Mouse (Mus musculus) kidney, adult 8-10 months (tissue): Measurements from ENCODE around the gene Ssxb6.
"Not testable (repeated sequence)": the region's sequence is repeated elsewhere in the genome, so short reads cannot be mapped to it uniquely, and the experiment has no call there.

Experiments used
- DNase-seq, 2 experiments: peaks; one replicate each; pipeline ENCODE4 v3.0.0; 2022

Gene Ssxb6

DNA sequence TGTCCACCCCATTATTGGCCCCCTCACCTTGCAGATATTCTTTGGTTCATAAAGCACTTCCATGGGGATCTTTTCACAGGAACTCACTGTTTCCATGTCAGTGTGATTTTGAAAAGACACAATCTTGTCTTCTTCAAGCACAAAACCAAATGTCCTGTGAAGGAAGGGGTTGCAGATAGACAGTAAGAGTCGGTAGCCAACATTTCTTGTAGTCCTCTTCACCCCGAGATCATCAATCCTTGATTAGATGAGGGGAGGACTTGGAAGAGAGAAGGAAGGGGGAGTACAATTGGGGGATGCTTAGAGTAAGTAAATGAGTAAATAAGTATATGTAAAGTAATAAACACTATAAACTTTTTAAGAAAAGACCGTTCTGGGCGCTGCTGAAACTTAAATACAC, at the start of gene Ssxb6:
TSS of gene Ssxb6 (minus strand) at position 101 of the 400 bp plus-strand sequence.
- not testable (repeated sequence) for DNase-seq

DNA sequence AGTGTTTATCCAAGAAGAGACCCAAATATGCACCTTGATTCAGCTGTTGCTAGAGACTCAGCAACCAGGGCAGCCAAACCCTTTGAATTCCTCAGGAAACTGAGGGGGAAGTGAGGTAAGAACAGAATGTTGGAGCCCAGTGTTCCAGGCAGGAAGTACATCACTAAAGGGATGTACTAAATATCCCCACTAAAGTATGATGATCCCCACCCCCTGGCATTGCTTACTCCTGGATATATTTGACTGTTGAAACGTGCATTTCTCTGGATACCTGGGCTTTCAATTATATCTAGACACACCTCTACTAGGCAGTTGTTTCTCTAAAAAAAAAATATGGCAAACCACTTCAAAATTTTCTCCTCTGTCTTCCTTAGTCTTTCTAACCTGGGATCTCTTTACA, 43.7 kb upstream of the Ssxb6 start, which contains the start of gene Ssxb3:
TSS of gene Ssxb3 (minus strand) at position 101 of the 400 bp plus-strand sequence.
- DNase-seq = not testable (repeated sequence)

DNA sequence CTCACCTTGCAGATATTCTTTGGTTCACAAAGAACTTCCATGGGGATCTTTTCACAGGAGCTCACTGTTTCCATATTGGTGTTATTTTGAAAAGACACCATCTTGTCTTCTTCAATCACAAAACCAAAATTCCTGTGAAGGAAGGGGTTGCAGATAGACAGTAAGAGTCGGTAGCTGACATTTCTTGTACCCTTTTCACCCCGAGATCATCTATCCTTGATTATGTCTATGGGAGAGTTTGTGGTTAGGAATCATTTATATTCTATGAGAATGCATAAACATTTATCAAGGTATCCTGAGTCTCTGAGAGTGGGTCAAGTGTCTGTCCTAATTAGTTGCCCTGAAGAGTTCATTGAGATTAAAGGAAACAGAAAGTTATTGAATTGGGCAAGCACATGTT, 23.2 kb downstream of the Ssxb6 start, which contains the start of gene Gm14459:
TSS of gene Gm14459 (minus strand) at position 101 of the 400 bp plus-strand sequence.
- no peak for DNase-seq
